Mouse (Mus musculus) midbrain, embryonic 14.5 days (tissue): ENCODE measurements around the gene Timm23. TPM values are rescaled to one million over a fixed set of nuclear protein-coding genes. Genes with fewer than 3 reads are reported as not detected.
"Not testable (repeated sequence)": the region's sequence is repeated elsewhere in the genome, so short reads cannot be mapped to it uniquely, and the experiment has no call there.

Experiments
- ATAC-seq: fragments of 200-750 bp; cut with Nextera tagmentation; 2 replicates; pipeline ENCODE4 v1.8.0; 2017; ENCODE audit warnings: moderate number of reproducible peaks, moderate library complexity; ENCODE audit not compliant: low FRiP score, low TSS enrichment
- DNase-seq: peaks from one replicate; pipeline ENCODE4 v3.0.0-alpha.2; 2015
- H3K27ac ChIP-seq: fragments of 300-500 bp; sonication (generic); replicated peaks from 2 replicates; pipeline ENCODE4 v1.5.1; 2014; ENCODE audit warnings: mild to moderate bottlenecking, low read depth, low read length, moderate library complexity
- H3K27me3 ChIP-seq: fragments of 300-500 bp; sonication (generic); 2 replicates; pipeline ENCODE4 v1.6.1; 2014; ENCODE audit warnings: low read length, control low read depth, mixed read lengths; ENCODE audit not compliant: control insufficient read depth, insufficient read depth
- H3K36me3 ChIP-seq: fragments of 300-500 bp; sonication (generic); 2 replicates; pipeline ENCODE4 v1.6.1; 2014; ENCODE audit warnings: low read length, control low read depth; ENCODE audit not compliant: control insufficient read depth, insufficient read depth
- H3K4me1 ChIP-seq: fragments of 300-500 bp; sonication (generic); 2 replicates; pipeline ENCODE4 v1.6.1; 2014; ENCODE audit warnings: mild to moderate bottlenecking, antibody characterized with exemption, low read length, control low read depth; ENCODE audit not compliant: control insufficient read depth, insufficient read depth
- H3K4me2 ChIP-seq: fragments of 300-500 bp; sonication (generic); 2 replicates; pipeline ENCODE4 v1.6.1; 2014; ENCODE audit warnings: mild to moderate bottlenecking, low read length, moderate library complexity
- H3K4me3 ChIP-seq: fragments of 300-500 bp; sonication (generic); replicated peaks from 2 replicates; pipeline ENCODE4 v1.5.1; 2014; ENCODE audit warnings: low read depth, low read length
- H3K9ac ChIP-seq: fragments of 300-500 bp; sonication (generic); replicated peaks from 2 replicates; pipeline ENCODE4 v1.6.1; 2014; ENCODE audit warnings: mild to moderate bottlenecking, low read length, moderate library complexity
- H3K9me3 ChIP-seq: fragments of 300-500 bp; sonication (generic); 2 replicates; pipeline ENCODE4 v1.6.1; 2016; ENCODE audit warnings: low read length, control low read depth, mixed read lengths; ENCODE audit not compliant: control insufficient read depth
- WGBS: fragments of 180-500 bp; shearing (Covaris S2); extraction: QIAGEN DNeasy Blood & Tissue Kit; methylation state at CpG from one replicate; pipeline ENCODE4 v1.1.7; 2014; 5-methylcytosine and 5-hydroxymethylcytosine counted together
- polyA plus RNA-seq: library from polyadenylated mRNA; unstranded; fragments of >200 nt; fragmentation: Nextera tagmentation; extraction: Ambion mirVana; gene quantifications from 2 replicates; pipeline ENCODE4 v1.2.1, GENCODE M21; 2014

Gene Timm23
- polyA plus RNA-seq, 1 experiment from 2014 or later, result 233 TPM

DNA sequence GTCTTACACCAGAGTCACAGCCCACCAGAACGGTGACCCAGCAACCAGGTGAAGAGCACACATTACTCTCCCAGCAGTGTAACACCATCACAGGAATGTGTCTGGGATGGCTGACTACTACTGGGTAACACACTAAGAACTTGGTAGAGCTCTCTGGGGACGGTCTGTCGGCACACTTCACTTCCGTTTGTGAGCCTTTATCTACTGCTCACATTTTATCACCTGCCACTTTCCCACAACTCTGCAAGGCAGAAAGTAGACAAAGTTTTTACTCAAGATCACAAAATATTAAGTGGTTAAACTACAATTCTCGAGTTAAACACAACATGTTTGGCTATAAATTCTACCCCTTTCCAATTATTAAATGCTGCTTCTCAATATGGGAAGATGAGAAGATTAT is 9.8 kb downstream of the Timm23 start:
- 95% methylated on average over 5 of the region's 5 CpGs for WGBS
- no peak overlapping the region for H3K4me3 ChIP-seq
- no peak overlapping the region for H3K27ac ChIP-seq
- DNase-seq, result no peak
- no peaks in the 10 kb centered on the region for H3K9me3 ChIP-seq
- H3K4me2 ChIP-seq, result no peak overlapping the region
- no peaks in the 10 kb centered on the region for H3K27me3 ChIP-seq
- H3K9ac ChIP-seq, result no peak overlapping the region
- ATAC-seq, result no peak
- no peaks in the 10 kb centered on the region for H3K4me1 ChIP-seq
- H3K36me3 ChIP-seq, result peaks cover 77% of the 10 kb centered on the region

DNA sequence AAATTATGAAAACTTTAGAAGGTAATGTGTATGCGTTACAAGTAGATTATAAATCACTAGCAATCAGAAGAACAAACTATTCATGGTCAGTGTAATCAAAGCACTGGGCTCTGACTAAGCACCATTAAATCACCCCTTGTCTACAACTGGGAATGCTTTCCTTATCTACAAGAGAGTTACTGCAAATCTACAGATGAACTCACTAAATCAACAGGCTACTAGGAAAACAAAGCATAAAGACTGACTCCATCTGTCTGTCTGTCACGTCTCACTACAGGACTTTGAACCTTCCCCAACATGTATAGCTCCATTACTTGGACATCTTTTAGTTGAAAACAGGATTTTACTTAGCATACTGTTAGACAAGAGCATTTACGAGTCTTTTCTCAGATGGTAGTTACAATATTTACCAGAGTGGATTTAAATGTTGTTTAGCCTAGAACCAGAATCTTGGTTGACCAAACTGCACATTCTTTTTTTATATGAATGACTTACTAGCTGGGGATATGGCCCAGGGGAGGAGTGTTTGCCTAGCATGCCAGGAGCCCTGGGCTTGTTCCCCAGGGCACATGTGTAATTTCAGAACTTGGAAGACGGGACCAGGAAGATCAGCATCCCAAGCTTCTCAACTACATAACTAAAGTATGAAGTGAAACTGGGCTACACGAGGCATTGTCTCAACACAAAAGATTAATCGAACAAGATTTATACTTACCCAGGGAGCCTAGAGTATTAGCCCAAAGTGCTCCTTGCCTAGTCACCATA is 10.9 kb downstream of the Timm23 start:
- 95% methylated on average over 6 of the region's 6 CpGs for WGBS
- Histone ChIP-seq H3K27ac (no peak overlapping the region), H3K27me3 (no peaks in the 10 kb centered on the region), H3K4me2 (no peak overlapping the region), H3K9me3 (no peaks in the 10 kb centered on the region), H3K36me3 (peaks cover 82% of the 10 kb centered on the region), H3K4me1 (no peaks in the 10 kb centered on the region), H3K4me3 (no peak overlapping the region), H3K9ac (no peak overlapping the region)
- ATAC-seq (no peak), DNase-seq (no peak)

DNA sequence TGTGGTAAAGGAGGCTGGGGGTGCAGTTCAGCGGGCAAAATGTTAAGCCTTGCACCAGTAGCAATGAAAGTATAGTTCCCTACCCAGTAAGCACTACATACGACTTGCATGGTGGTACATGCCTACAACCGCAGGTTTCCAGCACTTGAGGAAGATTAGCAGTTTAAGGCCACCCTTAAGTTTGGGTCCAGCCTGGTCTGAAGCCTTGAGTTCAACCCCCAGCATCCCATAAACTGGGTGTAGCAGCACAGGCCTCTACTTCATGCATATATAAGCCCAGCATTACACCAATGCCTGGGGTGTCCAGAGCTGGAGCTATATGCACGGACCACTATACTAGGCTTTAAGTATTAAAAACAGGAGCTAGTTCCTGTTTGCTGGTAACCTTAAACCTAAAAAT is 17.9 kb downstream of the Timm23 start:
- H3K9ac ChIP-seq, result no peak overlapping the region
- DNase-seq, result no peak
- no peaks in the 10 kb centered on the region for H3K4me1 ChIP-seq
- no peak overlapping the region for H3K27ac ChIP-seq
- H3K36me3 ChIP-seq, result peaks cover 88% of the 10 kb centered on the region
- no peaks in the 10 kb centered on the region for H3K9me3 ChIP-seq
- no peak for ATAC-seq
- H3K27me3 ChIP-seq, result no peaks in the 10 kb centered on the region
- no peak overlapping the region for H3K4me2 ChIP-seq
- 97% methylated on average over 4 of the region's 4 CpGs for WGBS
- H3K4me3 ChIP-seq, result no peak overlapping the region

DNA sequence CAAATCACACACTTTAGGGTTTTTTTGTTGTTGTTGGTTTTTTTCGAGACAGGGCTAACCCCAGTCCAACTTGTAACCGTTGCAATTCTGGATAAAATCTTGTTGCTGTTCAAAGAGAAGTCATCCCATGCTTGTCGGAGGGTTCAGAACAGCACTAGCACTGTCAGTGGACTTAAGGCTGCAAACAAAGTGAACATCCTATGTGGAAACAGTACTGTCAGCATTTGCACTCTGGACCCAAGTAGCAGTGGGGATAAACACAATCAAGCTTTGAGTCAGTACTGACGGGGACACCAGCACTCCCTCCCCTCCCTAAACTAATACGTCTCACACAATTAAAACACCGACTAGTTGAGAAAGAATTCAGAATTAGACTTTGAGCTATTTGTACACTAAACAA is 20.8 kb downstream of the Timm23 start:
- WGBS, result 94% methylated on average over 6 of the region's 6 CpGs
- H3K36me3 ChIP-seq, result peaks cover 67% of the 10 kb centered on the region

DNA sequence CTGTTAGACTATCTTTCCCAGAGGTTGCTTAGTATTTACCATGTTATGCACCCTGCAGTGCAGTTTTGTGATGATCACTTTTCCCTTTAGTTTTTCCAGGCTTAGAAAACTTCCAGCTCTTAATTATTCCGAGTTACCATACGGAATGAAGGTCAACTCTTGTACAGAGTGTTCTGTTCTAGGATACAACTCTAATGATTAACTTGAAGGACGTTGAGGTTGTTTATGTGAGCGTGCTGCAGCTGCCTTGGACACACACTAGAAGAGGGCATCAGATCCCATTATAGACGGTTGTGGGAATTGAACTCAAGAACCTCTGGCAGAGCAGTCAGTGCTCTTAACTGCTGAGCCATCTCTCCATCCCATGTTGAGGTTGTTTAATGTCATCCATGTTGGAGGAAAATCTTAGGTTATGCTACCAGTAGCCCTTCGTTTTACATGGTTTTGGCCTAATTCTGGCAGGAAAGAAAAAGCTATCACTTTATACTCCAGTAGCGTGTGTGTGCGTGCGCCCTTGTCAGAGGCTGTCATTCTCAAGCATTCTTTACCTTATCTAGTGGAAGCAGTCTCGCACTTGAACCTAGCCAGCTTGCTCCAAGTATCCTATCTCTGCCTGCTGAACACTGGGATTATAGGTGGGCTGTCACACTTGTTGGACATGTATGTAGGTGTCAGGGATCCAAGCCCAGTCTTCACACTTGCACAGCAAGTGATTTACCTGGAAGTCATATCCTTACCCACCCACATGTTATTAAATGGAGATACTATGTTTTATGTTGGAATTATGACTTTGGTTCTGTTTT is 22.1 kb downstream of the Timm23 start:
- Histone ChIP-seq H3K27me3 (no peaks in the 10 kb centered on the region), H3K36me3 (peaks cover 65% of the 10 kb centered on the region), H3K9me3 (no peaks in the 10 kb centered on the region), H3K4me2 (no peak overlapping the region), H3K4me1 (no peaks in the 10 kb centered on the region), H3K9ac (no peak overlapping the region), H3K27ac (no peak overlapping the region), H3K4me3 (no peak overlapping the region)
- DNase-seq (no peak), ATAC-seq (no peak)
- WGBS, result 94% methylated on average over 10 of the region's 10 CpGs

More for the DNA sequence above, 20.8 kb downstream of the Timm23 start:
- Histone ChIP-seq H3K4me2 (no peak overlapping the region), H3K9ac (no peak overlapping the region), H3K9me3 (no peaks in the 10 kb centered on the region), H3K27ac (no peak overlapping the region), H3K27me3 (no peaks in the 10 kb centered on the region), H3K4me1 (no peaks in the 10 kb centered on the region), H3K4me3 (no peak overlapping the region)
- no peak for ATAC-seq
- no peak for DNase-seq

DNA sequence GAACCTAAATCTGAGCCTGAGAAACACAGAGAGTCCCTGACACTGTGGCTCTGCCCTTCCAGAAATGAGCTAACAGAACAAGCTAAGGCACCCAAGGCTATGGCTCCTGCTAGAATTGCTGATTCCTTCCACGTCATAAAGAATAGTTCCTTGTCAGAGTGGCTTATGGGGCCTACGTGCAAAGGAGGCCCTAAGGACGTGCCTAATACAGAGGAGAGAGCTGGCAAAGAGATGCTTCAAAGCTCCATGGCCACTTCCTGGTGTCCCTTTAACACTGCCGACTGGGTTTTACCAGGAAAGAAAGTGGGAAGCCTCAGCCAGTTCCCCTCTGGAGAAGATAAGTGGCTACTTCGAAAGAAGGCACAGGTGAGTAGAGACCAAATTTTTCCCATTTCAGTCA is 25.1 kb downstream of the Timm23 start:
- DNase-seq, H3K9ac ChIP-seq, H3K4me2 ChIP-seq, H3K27ac ChIP-seq, H3K27me3 ChIP-seq, H3K4me1 ChIP-seq, H3K9me3 ChIP-seq, ATAC-seq, H3K4me3 ChIP-seq: not testable (repeated sequence)
- peaks cover 61% of the 10 kb centered on the region for H3K36me3 ChIP-seq
- 89% methylated on average over 4 of the region's 5 CpGs for WGBS

DNA sequence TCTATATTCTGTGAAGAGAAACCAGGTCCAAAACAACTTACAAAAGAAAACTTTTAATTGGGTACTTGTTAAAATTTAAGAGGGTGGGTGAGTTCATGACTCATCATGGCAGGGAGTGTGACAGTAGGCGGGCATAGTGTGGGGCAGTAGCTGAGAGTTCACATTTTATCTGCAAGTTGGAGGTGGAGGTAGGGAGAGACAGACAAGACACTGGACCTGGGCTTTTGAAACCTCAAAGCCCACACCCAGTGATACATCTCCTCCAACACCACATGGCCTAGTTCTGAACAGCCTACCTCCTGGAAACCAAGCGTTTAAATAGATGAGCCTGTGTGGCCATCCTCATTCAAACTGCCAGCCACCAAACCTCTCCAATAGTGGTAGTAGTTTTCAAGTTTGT is 26.4 kb downstream of the Timm23 start:
- H3K4me3 ChIP-seq, result no peak overlapping the region
- 94% methylated on average over 2 of the region's 2 CpGs for WGBS
- peaks cover 52% of the 10 kb centered on the region for H3K36me3 ChIP-seq
- DNase-seq, result no peak
- no peak for ATAC-seq
- no peaks in the 10 kb centered on the region for H3K4me1 ChIP-seq
- no peak overlapping the region for H3K4me2 ChIP-seq
- H3K27me3 ChIP-seq, result no peaks in the 10 kb centered on the region
- no peak overlapping the region for H3K9ac ChIP-seq
- H3K9me3 ChIP-seq, result no peaks in the 10 kb centered on the region
- no peak overlapping the region for H3K27ac ChIP-seq

DNA sequence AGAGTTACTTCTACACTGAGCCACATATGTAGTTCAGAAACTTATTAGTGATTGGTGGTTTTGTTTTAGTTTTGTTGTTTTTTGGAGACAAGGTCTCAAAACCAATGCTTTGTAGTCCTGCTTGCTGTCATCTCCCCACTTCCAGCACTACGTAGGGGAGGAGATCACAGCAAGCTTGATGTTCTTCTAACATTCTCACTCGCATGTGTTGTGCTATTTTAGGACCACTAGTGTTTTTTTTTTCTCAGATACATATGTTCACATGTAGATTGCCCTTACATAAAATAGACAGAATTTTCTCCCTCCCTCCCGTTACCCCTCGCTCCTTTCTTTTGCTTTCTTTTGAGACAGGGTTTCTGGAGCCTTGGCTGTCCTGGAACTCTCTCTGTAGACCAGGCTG is 31.6 kb downstream of the Timm23 start:
- ATAC-seq (no peak), DNase-seq (no peak)
- Histone ChIP-seq H3K4me1 (peaks cover 6% of the 10 kb centered on the region), H3K9me3 (no peaks in the 10 kb centered on the region), H3K9ac (no peak overlapping the region), H3K36me3 (peaks cover 30% of the 10 kb centered on the region), H3K27me3 (no peaks in the 10 kb centered on the region), H3K4me2 (no peak overlapping the region), H3K4me3 (no peak overlapping the region), H3K27ac (no peak overlapping the region)
- 96% methylated on average over 4 of the region's 4 CpGs for WGBS
